Mouse (Mus musculus): ENCODE data around the gene Akt1. TPM values are rescaled to one million over a fixed set of nuclear protein-coding genes. Genes with fewer than 3 reads are reported as not detected.
A peak's percentile ranks its signal among the peaks of the same experiment; 100 is the strongest.

The Akt1 gene
- polyA plus RNA-seq, 1 experiment: 29.1 TPM

DNA sequence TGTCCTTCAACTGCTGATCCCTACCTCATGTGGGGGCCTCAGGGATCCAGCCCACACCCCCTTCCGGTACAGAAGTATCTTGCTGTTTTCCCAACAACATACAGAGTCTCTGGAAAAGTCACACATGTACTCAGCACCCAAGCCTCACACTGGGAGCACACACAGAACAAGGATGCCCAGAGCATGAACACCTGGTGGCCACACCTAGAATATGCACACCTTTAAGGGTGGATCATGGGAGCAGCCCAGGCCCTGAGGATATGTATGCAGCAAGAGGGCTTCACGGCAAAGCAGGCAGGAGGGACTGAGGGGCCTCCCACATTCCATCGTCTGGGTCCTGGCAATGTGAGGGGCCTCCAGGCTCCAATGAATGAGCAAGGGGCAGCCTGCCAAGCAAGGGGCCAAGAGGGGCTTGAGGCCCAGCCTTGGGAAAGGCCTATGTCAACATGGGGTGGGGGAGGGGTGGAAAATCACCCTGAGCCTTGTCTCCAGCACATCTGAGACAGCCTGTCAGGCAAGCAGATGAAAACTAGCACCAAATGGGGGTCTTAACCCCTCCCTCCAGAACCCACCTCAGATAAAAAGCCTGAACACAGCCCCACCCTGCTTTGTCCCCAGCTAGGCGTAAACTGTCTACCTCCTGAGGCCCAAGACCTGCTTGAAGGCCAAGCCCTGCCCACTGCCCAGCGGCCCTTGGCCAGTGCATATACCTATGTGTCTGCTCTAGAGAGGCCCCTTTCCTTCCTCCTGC, 13.9 kb downstream of the Akt1 start:
- Histone ChIP-seq H3K36me3 (ENCODE audit: control insufficient read depth, insufficient read depth, low read length) (no peaks in the 10 kb centered on the region), H3K4me3 (ENCODE audit: control insufficient read depth, low read depth, low read length) (no peak overlapping the region), H3K4me1 (ENCODE audit: control insufficient read depth, insufficient read depth, low read length) (no peaks in the 10 kb centered on the region), H3K27ac (ENCODE audit: control insufficient read depth, insufficient read depth, low read depth, low read length) (no peak overlapping the region), H3K27me3 (ENCODE audit: control insufficient read depth, insufficient read depth, low read length) (no peaks in the 10 kb centered on the region)
- no peak for TF ChIP-seq POLR2A (IDR thresholded peaks at IDR 0.05; ENCODE audit: control insufficient read depth, low read depth, low read length)
- no peak for TF ChIP-seq CTCF (IDR thresholded peaks at IDR 0.05; ENCODE audit: control insufficient read depth, insufficient read depth, insufficient replicate concordance, low read depth, low read length)

DNA sequence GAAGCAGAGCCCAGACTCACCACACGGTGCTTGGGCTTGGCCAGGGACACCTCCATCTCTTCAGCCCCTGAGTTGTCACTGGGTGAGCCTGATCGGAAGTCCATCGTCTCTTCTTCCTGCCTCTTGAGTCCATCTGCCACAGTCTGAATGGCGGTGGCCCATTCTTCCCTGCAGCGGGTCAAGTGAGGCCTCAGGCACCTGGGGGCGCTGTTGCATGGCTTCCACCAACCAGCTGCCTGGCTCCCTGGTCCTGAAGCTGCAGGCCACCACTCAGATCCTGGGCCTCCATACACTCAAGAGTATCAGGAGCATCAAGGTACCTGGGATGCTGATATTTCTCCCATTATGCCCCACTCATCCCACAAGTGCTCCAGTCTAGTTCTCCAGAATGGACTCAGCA, 15.6 kb downstream of the Akt1 start:
- Histone ChIP-seq H3K36me3 (ENCODE audit: control insufficient read depth, insufficient read depth, low read length) (no peaks in the 10 kb centered on the region), H3K4me1 (ENCODE audit: control insufficient read depth, insufficient read depth, low read length) (no peaks in the 10 kb centered on the region), H3K4me3 (ENCODE audit: control insufficient read depth, low read depth, low read length) (no peak overlapping the region), H3K27me3 (ENCODE audit: control insufficient read depth, insufficient read depth, low read length) (no peaks in the 10 kb centered on the region), H3K27ac (ENCODE audit: control insufficient read depth, insufficient read depth, low read depth, low read length) (no peak overlapping the region)
- TF ChIP-seq POLR2A (IDR thresholded peaks at IDR 0.05; ENCODE audit: control insufficient read depth, low read depth, low read length) (no peak), CTCF (IDR thresholded peaks at IDR 0.05; ENCODE audit: control insufficient read depth, insufficient read depth, insufficient replicate concordance, low read depth, low read length) (peak; percentile 37; the same call in 1 of the 2 replicates)

DNA sequence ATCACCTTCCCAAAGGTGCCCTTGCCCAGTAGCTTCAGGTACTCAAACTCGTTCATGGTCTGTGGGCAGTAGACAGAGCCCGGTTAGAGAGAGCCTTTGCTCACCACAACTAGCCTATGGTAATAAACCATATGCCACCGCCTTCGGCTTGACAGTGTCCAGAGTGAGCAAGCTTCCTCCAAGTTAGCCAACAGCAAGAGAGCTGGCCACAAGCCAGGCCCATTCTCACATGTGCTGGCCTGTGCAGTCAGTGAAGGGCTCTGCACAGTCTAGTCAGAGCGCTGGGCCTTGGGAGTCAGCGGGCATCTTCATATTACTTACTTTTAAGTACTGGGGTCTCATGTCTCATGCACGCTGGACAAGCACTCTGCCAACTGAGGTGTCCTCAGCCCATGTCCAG, 16.1 kb downstream of the Akt1 start:
- H3K36me3 ChIP-seq (ENCODE audit: control insufficient read depth, insufficient read depth, low read length): no peaks in the 10 kb centered on the region
- H3K27me3 ChIP-seq (ENCODE audit: control insufficient read depth, insufficient read depth, low read length): no peaks in the 10 kb centered on the region
- no peaks in the 10 kb centered on the region for H3K4me1 ChIP-seq (ENCODE audit: control insufficient read depth, insufficient read depth, low read length)
- TF ChIP-seq POLR2A (IDR thresholded peaks at IDR 0.05; ENCODE audit: control insufficient read depth, low read depth, low read length): no peak
- TF ChIP-seq CTCF (IDR thresholded peaks at IDR 0.05; ENCODE audit: control insufficient read depth, insufficient read depth, insufficient replicate concordance, low read depth, low read length): no peak
- H3K27ac ChIP-seq (ENCODE audit: control insufficient read depth, insufficient read depth, low read depth, low read length): no peak overlapping the region
- no peak overlapping the region for H3K4me3 ChIP-seq (ENCODE audit: control insufficient read depth, low read depth, low read length)

DNA sequence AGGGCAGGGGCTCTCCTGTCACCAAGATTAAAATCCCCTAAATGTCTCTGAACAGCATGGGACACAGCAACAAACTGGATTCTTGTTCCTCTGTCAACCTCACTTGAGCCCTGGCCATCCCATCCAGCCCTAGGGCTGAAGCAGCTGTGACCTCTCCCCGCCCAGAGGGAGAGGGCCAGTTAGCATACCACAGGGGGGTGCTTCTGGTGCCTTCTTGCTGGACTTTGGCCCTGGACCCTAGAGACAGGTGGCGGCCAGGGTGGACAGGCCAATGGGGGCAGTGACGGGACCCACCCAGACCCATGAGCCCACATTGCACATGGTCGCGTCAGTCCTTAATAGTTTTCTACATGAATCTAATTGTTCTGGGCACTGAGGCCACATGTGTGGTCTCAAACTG, 20.6 kb downstream of the Akt1 start:
- H3K4me1 ChIP-seq (ENCODE audit: control insufficient read depth, insufficient read depth, low read length): no peaks in the 10 kb centered on the region
- H3K27ac ChIP-seq (ENCODE audit: control insufficient read depth, insufficient read depth, low read depth, low read length): no peak overlapping the region
- no peaks in the 10 kb centered on the region for H3K27me3 ChIP-seq (ENCODE audit: control insufficient read depth, insufficient read depth, low read length)
- H3K4me3 ChIP-seq (ENCODE audit: control insufficient read depth, low read depth, low read length): no peak overlapping the region
- no peaks in the 10 kb centered on the region for H3K36me3 ChIP-seq (ENCODE audit: control insufficient read depth, insufficient read depth, low read length)
- no peak for TF ChIP-seq POLR2A (IDR thresholded peaks at IDR 0.05; ENCODE audit: control insufficient read depth, low read depth, low read length)
- TF ChIP-seq CTCF (IDR thresholded peaks at IDR 0.05; ENCODE audit: control insufficient read depth, insufficient read depth, insufficient replicate concordance, low read depth, low read length): no peak

DNA sequence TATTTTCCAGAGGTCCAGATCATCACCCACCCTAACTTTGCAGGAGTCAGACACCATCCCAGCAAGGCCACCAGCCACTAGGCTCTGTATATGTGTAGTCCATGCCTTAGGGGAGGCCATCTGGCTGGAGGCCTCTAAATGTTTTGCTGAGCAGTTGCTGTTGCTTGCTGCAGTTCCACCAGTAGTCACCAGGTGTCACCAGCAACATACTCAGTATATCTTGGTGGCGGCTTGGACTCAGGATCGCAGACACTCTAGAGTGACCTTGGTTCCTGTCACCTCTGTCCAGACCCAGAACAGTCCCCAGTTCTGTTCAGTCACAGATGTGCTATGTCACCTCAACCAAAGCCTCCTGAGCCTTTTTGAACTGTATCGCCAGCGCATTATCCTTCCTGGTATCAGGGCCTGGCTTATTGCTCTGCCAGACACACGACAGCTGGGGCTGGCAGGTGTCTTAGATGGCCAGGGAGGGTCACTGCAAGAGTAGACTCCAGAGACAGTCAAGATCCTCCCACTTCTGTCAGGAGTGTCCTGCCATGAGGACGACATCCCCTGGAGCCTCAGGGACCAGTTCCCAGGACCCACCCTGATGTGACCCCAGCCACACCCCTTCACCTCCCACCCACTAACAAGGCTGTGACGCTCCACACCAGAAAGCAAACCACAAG, 21.4 kb downstream of the Akt1 start:
- TF ChIP-seq CTCF (IDR thresholded peaks at IDR 0.05; ENCODE audit: control insufficient read depth, insufficient read depth, insufficient replicate concordance, low read depth, low read length) (peak; percentile 71; the same call in 1 of the 2 replicates), POLR2A (IDR thresholded peaks at IDR 0.05; ENCODE audit: control insufficient read depth, low read depth, low read length) (no peak)
- Histone ChIP-seq H3K4me1 (ENCODE audit: control insufficient read depth, insufficient read depth, low read length) (no peaks in the 10 kb centered on the region), H3K27ac (ENCODE audit: control insufficient read depth, insufficient read depth, low read depth, low read length) (no peak overlapping the region), H3K36me3 (ENCODE audit: control insufficient read depth, insufficient read depth, low read length) (no peaks in the 10 kb centered on the region), H3K4me3 (ENCODE audit: control insufficient read depth, low read depth, low read length) (no peak overlapping the region), H3K27me3 (ENCODE audit: control insufficient read depth, insufficient read depth, low read length) (no peaks in the 10 kb centered on the region)

DNA sequence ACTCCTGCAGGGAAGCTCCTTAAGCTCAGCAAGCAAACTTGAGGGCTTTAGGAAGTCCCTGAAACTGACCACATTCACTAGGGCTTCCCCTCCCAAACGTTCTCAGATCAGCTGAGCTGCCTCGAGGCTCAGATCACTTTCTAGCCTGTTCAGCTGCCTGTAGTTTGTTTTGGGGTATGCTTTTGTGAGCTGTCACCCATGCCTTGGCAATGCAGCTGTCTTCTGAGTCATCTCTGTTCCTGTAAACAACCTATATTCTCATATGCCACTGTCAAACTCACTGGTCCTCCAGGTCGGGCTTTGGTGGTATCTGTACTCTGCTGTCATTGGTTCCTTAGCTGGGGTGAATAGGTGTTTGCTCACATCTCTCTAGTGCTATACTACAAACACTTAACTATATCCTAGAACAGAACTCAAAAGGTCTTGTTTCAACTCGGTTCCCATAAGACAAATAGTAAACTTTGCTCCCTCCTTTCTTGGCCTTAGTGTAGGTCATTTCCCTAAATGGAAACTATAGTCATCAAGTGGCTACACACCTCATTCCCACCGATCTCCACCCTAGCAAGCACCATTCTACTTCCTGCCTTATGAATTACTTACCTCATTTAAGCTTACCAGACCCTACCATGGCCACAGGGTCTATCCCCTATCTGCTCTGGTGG, 22.8 kb downstream of the Akt1 start:
- no peak overlapping the region for H3K4me3 ChIP-seq (ENCODE audit: control insufficient read depth, low read depth, low read length)
- no peaks in the 10 kb centered on the region; the same call in 1 of the 2 replicates for H3K4me1 ChIP-seq (ENCODE audit: control insufficient read depth, insufficient read depth, low read length)
- no peak for TF ChIP-seq POLR2A (IDR thresholded peaks at IDR 0.05; ENCODE audit: control insufficient read depth, low read depth, low read length)
- TF ChIP-seq CTCF (IDR thresholded peaks at IDR 0.05; ENCODE audit: control insufficient read depth, insufficient read depth, insufficient replicate concordance, low read depth, low read length): no peak
- no peak overlapping the region for H3K27ac ChIP-seq (ENCODE audit: control insufficient read depth, insufficient read depth, low read depth, low read length)
- no peaks in the 10 kb centered on the region for H3K27me3 ChIP-seq (ENCODE audit: control insufficient read depth, insufficient read depth, low read length)
- H3K36me3 ChIP-seq (ENCODE audit: control insufficient read depth, insufficient read depth, low read length): no peaks in the 10 kb centered on the region

DNA sequence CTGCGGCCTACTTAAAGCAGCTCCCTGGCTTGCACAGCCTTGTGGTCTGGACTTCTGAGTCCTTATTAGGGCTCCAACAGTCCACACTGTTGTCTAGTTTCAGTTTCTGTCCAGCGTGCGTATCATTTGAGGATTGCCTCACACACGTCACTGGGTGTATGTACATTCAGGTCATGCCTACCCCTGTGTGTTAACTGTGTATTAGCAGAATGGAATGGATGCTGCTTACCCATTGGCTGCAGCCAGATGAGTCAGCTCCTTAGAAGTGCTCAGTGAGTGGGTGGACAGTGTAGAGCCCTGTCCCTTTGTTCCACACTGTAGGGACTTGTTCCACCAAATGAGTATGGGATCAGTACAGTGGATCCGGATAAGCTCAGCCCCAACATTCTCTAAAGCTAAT, 26.6 kb downstream of the Akt1 start:
- no peaks in the 10 kb centered on the region for H3K36me3 ChIP-seq (ENCODE audit: control insufficient read depth, insufficient read depth, low read length)
- no peak overlapping the region for H3K4me3 ChIP-seq (ENCODE audit: control insufficient read depth, low read depth, low read length)
- peaks cover 21% of the 10 kb centered on the region for H3K4me1 ChIP-seq (ENCODE audit: control insufficient read depth, insufficient read depth, low read length)
- no peak for TF ChIP-seq POLR2A (IDR thresholded peaks at IDR 0.05; ENCODE audit: control insufficient read depth, low read depth, low read length)
- TF ChIP-seq CTCF (IDR thresholded peaks at IDR 0.05; ENCODE audit: control insufficient read depth, insufficient read depth, insufficient replicate concordance, low read depth, low read length): no peak
- H3K27ac ChIP-seq (ENCODE audit: control insufficient read depth, insufficient read depth, low read depth, low read length): no peak overlapping the region
- no peaks in the 10 kb centered on the region for H3K27me3 ChIP-seq (ENCODE audit: control insufficient read depth, insufficient read depth, low read length)

Data from testis, adult 2 months (tissue).